Mouse (Mus musculus) large intestine, adult 2 months (tissue): ENCODE measurements around the gene Rhot2. TPM values are rescaled to one million over a fixed set of nuclear protein-coding genes. Genes with fewer than 3 reads are reported as not detected.
"Not testable (repeated sequence)": the region's sequence is repeated elsewhere in the genome, so short reads cannot be mapped to it uniquely, and the experiment has no call there.

Experiments used
- DNase-seq: peaks from one replicate; pipeline ENCODE4 v3.0.0-alpha.2; 2012; ENCODE audit warnings: low read depth, low spot score
- WGBS: fragments of 180-500 bp; shearing (Covaris S2); methylation state at CpG from one replicate; pipeline ENCODE4 v1.1.7; 2018; 5-methylcytosine and 5-hydroxymethylcytosine counted together
- polyA plus RNA-seq: library from polyadenylated mRNA; depleted of rRNA; stranded (reverse); fragments of >200 nt; gene quantifications from 2 replicates; pipeline ENCODE4 v1.2.3, GENCODE M21; 2012

The Rhot2 gene
- polyA plus RNA-seq, 1 experiment: 59.9 TPM

DNA sequence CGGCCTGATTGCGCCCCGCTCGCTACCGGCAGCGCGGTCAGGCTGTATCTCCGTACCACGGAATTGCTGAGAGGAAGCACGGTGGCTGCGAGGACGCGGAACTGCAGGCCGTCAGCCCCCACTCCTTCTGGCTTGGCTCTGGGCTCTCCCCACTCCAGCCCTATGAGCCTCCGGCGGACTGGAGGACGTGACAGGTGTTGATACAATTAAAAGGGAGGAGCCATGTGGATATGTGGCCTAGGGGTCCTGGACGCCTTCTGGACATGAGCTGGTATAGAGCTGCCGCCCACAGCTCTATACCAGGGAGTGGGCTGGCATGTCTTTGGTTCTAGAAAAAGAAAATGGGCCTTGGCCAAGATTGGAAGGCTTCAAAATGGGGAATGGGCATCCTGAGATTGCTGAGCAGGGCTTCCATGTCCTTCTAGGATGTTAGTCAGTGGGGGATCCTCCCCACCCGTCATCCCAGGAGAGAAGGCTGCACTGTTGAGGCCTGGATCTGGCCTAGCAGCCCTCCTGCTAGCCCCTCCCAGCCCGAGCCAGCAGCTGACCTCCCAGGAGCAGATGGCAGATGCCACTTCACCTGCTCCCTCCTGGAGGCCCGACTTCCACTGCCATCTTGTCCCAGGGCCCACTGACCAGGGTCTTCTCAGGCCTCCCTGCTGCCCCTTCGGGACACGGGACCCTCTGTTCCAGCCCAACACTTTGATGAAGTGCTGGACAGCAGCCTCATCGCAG, 34.9 kb downstream of the Rhot2 start:
- WGBS: 16% methylated on average over 25 of the region's 25 CpGs
- no peak for DNase-seq

DNA sequence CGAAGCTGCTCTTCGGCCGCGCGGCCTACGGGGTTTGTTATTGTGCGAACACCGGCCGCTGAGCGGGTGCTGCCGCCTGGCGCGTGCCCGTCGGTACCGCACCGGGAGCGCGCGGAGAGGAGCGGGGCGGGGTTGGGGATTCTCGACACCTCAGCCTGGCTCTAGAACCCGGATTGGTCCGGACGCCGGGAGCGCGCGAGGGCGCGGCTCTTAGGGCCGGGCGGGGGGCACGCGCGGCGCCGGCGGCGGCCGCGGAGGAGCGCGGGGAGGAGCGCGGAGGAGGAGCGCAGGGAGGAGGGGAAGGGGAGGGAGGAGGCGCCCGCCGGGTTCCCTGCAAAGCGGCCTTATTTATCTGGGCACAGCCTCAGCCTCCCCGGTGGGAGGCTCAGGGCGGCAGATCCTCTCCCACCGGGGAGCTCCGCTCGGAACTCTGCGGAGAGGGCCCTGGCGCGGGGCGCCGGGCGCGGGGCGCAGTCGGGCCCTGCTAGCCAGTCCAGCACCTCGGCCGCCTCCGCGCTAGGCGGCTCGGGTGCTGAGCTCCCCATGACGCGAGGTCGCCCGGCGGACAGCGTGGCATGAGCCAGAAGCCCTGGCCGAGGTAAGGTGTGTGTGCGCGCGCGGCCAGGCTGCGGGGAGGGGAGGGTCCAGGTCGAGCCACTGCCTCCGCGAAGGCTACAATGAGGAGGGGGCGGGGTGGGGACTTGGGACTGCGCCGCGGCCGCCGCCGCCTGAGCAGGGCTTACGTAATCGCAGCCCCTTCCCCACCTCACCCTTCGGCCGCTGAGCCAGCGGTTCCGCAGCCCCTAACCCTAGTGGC, 35.7 kb downstream of the Rhot2 start, which contains the start of gene Fbxl16:
Gene Fbxl16, plus strand, starts transcription at position 297 of the 817 bp plus-strand sequence.
- WGBS: 1% methylated on average over 87 of the region's 100 CpGs
- no peak for DNase-seq

DNA sequence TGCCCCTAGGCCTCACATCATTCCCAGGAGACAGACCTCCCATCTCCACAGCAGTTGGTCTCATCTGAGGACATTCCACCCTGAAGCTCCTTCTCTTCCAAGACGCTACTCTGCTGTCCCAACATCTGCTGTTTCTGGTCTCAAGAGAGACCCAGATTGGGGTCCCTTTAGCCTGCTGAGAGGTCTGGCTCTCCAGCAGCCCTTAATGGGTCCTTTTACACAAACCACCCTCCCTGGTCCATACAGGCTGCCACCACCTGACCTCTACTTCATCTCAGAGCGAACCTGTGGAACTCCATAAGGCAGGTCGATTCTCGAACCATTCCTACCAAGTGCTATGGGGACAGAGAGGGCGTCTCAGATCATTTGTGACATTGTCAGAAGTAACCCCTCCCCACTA, 36.6 kb downstream of the Rhot2 start:
- no peak for DNase-seq
- WGBS: 54% methylated on average over 5 of the region's 5 CpGs

DNA sequence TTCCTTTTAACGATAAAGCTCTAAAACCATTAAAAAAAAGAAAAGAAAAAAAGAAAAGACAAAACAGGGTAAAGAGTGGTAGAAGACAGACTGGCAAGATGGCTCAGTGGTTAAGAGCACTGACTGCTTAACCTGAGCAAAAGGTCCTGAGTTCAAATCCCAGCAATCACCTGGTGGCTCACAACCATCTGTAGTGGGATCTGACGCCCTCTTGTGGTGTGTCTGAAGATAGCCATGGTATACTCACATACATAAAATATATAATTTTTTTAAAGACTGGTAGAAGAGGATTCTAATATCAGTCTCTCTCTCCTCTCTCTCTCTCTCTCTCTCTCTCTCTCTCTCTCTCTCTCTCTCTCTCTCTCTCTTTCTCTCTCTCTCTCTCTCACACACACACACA, 37.2 kb downstream of the Rhot2 start:
- 37% methylated on average over 2 of the region's 2 CpGs for WGBS
- not testable (repeated sequence) for DNase-seq

DNA sequence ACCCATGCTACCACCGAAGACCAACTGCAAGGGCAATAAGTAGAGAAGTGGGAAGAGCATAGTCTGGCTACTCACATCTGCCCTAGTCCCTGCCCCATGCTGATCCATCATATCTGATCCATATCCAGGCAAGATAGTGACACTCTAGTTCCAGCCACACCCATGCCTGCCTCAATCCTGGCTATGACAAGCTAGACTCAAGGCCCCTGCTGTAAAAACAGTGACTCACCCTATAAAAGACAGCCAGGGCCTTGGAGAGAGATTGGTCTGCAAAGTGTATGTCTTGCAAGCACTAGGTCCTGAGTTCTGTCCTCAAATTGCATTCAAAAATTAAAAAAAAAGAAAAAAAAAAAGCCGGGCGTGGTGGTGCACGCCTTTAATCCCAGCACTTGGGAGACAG, 38.1 kb downstream of the Rhot2 start:
- DNase-seq: no peak
- WGBS: 46% methylated on average over 4 of the region's 4 CpGs

DNA sequence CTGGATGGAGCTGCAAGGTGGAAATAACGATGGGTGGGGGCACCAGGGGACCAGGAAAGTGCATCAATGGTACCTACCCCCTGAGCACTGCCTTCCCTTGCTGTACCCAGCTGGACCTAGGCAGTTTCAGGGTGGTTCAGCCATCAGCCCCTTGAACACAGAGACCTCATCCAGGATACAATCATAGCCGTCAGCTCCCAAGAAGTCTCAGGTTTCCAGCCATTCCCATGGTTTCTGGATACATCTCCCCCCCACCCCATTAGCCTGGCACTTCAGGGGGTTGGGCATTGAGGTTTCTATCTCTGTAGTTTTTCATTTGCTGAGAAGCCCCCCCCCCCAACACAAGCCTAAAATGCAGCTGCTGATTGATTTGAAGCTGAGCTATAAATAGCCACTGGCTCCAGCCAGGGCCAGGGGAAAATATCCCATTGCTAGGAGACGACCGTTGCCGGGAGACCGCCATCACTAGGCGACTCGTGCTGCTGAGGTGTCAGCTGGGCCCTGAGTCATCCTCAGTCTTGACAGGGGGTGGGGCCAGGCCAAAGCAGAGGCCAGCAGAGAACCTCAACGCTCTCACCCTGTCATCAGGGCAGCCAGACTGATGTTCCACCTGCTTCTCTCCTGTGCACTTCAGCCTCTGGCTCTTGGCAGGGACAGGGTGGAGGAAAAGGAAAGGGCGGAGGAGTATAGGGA, 41.7 kb downstream of the Rhot2 start:
- 14% methylated on average over 10 of the region's 10 CpGs for WGBS
- no peak for DNase-seq

DNA sequence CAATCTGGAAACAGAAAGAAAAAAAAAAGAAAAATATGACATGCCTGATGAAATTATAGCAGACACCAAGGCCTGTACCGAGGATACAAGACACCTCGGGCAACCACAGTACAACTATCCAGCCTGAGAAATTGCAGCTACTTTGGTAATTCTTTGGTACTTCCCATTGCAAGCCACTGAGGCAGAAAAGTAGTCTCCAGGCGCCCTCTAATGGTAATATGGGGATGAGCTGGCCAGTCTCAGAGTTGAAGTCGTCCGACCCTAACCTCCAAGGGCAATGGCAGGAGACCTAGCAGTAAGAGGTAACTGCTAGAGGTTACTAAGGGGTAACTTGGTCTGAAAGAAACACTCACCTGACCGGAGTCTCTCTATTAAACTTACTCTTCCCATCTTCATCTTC, 43.6 kb downstream of the Rhot2 start:
- WGBS: 5% methylated on average over 6 of the region's 6 CpGs

DNA sequence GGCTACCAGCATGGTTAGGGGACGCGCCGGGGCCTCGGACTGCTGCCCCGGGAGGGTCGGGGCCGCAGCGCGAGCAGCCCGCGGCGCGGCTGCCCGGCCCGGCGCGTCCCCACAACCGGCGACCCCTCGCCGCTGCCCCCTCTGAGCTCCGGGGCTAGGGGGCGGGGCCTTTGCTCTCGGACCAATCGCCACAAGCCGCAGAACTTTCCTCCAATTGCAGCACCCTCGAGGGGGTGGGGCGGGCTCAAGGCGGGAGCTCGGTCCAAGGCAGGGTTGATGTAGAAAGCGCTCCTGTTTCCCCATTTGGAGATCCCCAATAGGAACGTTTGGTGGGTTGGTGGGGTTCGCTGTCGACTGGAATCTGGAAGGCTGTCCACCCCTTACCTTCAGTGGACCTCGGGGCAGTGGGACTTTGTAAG, 47.7 kb downstream of the Rhot2 start, which contains the start of gene Metrn:
Gene Metrn, minus strand, starts transcription at position 186 of the 419 bp plus-strand sequence.
- under 1% methylated on average over 35 of the region's 35 CpGs for WGBS
- DNase-seq: peak; percentile 48

More for the DNA sequence above, 43.6 kb downstream of the Rhot2 start:
- peak; percentile 42 for DNase-seq

DNA sequence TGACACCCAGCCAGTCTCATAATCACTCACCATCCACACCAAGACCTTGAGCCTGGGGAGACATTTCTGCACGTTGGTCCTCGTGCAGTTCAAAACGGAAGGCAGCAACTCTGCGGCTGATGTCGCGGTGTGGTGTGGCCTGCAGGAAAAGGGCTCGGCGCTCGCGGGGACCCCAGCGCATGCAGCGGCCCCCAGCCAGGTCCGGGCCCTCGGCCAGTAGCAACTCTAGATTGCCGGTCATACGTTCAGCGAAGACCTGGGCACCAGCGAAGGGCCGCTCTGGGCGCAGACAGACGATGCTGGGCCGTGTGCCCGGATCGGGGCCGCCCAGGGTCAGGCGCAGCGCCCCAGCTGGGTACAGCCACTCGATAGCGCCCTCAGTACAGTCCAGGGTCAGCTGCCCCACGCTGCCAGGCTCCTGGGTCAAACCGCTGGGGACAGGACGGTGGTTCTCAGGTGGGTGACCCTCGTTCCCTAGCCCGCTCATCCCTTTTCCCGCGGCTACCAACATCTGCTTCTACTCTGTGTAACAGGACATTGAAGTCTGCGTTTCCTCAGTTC, 48.4 kb downstream of the Rhot2 start:
- DNase-seq: no peak
- 7% methylated on average over 37 of the region's 37 CpGs for WGBS

DNA sequence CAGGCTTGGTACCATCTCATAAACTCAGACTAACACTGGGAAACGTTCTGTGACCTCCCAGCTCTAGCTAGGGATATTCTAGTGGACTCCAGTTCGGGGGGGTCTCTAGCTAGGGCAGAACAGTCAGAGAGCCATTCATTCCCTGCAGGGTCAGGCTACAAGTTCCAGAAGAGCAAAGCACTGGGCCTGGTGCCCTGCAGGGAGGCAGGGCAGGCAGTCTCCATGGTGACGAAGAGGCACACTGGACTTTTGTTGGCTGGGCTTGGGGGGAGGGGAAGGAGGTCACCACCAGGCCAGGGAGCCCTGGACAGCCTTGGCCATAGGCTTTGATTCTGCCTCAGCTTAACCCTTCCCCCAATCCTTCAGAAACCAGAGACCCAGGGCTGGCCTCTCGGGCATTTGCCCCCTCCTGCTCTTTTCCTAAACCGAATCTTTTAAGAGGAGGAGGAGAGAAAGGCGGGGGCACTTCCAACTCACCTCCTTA, 49.0 kb downstream of the Rhot2 start, which contains the start of gene AC134908.4:
Gene AC134908.4, minus strand, starts transcription at position 51 of the 484 bp plus-strand sequence.
- no peak for DNase-seq
- WGBS: 73% methylated on average over 6 of the region's 6 CpGs

DNA sequence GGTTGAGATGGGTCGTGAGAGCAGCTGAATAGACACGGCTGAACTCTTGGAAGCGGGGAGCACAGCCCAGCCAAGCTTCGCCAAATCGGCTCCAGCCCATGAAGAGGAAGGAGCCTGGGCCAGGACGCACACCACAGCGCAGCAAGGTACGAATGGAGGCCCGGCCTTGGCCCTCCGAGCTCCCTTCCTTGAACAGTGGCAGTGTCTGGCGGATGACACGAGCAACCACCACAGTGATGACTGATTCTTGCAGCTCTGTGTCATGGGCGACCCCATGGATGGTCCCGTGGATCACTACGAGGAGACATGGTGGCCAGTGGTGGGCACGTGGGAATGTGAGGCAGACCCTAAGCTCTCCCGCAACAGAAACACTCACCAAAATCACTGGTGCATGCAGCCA, 49.7 kb downstream of the Rhot2 start:
- 92% methylated on average over 17 of the region's 17 CpGs for WGBS
- no peak for DNase-seq

DNA sequence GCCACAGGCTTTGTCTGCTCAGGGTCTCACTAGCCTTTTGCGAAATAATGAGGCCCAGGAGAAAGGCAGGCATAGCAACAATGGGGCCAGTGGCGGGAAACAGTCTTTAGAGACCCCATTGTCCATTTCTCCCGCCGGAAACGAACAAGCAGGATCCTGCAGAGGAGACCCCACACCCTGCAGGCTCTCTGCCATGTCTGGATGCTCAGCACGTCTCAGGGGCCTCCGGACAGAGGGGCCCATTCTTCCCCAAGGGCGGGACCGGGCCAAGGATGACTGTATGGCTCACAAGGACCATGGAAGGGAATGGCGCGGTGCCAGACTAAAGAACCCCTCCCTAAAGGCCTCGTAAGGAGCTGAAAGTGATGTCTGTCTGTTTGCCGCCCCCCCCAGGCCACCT, 50.5 kb downstream of the Rhot2 start:
- DNase-seq: no peak
- 75% methylated on average over 13 of the region's 13 CpGs for WGBS

DNA sequence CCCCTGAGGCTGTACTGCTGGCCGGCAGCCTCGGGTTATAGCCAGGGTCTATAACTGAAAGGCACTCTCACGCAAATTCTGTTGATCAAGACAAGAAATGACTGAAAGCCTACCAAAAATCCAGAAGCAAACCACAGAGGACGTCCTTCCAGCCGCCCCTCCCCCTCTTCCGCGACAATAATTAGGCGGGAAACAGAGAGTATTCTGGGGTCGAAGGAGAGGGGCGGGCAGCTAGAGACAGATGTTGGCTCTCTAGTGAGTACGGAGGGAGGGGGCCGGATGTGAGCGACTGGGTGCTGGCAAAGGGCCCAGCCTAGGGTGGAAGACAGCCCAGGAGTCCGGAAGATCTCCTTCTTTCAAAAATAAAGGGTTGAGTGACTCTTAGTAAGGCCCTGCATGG, 52.0 kb downstream of the Rhot2 start, which contains the start of gene Fam173a:
Gene Fam173a, minus strand, starts transcription at position 287 of the 400 bp plus-strand sequence.
- WGBS: under 1% methylated on average over 14 of the region's 14 CpGs
- DNase-seq: no peak

DNA sequence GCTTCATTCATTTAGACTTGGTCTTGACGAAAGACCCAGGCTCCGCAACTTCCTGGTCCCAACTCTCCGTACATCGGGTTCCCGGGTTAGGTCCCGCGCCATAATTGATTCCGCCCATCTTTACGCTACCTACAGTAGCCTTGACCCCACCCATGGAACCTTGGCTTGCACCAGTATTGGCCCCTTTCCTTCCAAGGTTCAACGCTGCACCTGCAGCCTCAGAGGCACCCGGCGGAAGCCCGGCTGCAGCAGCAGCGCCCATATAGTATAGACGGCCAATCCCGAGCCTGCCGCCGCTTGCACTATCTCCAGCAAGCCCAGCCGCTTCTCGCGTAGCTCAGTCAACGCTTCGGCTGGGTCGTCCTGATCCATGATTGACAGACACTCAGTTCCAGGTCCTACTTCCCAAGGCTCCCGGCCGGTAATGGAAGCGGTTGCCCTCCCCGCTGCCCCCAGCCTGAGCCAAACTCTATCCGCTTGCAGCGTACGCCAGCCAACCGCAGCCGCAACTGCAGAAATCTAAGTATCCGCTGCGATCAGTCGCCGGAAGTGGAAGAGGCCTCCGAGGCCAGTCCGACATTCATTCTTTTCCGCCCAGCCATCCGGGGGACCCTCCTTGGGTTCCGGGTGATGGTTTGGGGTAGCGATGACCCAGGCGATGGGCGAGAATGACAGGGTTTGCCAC, 52.7 kb downstream of the Rhot2 start:
- DNase-seq: peak; percentile 39
- under 1% methylated on average over 45 of the region's 45 CpGs for WGBS

DNA sequence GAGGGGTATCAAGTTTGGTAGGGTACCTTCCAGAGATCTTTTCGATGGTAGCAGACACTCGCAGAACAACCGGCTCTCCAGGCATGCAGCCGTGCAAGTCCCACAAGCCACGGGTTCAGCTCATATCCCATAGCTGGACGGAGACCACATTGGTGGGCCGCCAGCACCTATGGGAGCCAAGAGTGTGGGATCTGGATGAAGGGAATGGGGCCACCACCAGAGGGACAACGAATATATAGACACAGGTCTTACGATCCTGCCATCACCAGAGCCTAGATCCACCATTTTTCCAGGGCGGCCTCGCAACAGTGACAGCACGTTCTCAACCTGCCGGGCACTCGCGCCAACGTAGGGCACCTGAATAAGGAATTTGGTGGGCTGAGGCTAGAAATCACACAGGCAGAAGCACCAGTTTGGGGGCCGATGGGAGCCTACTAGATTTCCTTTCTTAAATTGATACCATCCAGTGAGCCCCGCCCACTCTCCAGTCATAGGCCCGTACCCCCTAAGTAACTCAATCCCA, 53.3 kb downstream of the Rhot2 start:
- no peak for DNase-seq
- WGBS: 20% methylated on average over 19 of the region's 19 CpGs
